Mouse (Mus musculus) liver, adult 2 months (tissue): Measurements from ENCODE around the gene Cacng7.

ENCODE experiments used
- CTCF ChIP-seq: fragments of 200-500 bp; IDR thresholded peaks from 2 replicates; pipeline ENCODE4 v1.5.1; 2011; ENCODE audit warnings: low read depth, low read length, control low read depth
- POLR2A ChIP-seq: fragments of 200-500 bp; IDR thresholded peaks from 2 replicates; pipeline ENCODE4 v1.6.1; 2011; ENCODE audit warnings: low read length, control low read depth; ENCODE audit not compliant: insufficient read depth; ENCODE audit errors: extremely low read depth

DNA sequence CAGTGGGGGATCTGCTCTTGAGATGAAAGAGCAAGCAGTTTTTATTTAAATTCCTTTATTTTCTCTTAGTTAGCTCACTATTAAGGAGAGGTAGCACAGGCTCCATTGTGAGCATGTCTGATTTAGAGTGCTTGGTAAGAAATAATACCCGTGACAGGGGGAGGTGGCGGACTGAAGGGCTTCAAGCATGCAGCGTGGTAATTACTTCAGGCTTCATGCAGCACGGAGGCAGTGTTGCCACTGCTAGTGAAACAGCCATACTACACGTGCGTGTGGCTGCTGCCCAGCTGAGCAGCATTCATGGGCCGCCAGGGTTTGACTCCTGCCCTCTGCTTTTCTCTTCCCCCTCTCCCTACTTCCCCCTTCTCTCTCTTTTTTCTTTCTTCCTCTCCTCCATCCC is 65.0 kb downstream of the Cacng7 start:
- TF ChIP-seq CTCF (no peak), POLR2A (no peak)
